Mouse (Mus musculus): ENCODE measurements at regions not wholly inside any gene's neighbourhood (a gene's known extent, or its start where the extent isn't known, plus 50 kb on each side); places are given as distances from the start of the nearest gene placed in this dataset.

DNA sequence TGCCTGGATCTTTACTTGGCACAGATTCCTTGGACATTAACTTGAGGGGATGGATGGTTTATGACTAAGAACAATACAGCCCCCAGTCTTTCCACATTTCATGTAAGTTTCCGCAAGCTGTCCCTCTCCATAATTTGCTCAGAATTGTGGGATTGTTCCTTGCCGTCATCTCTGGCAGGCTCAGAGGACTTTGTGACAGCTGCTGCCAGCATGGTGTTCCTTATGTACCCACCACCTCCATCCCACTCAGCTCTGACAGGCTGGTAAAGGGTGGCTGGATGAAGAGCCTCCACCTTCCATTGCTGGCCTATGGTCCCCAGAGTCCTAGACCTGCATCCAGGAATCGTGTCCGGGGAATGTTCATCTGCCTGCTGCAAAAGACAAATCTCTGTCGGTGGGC is 119.1 kb downstream of the Erv3 start:
- TF ChIP-seq POLR2A (IDR thresholded peaks at IDR 0.05; ENCODE audit: insufficient read depth, low read length) (no peak), CTCF (IDR thresholded peaks at IDR 0.05; ENCODE audit: low read depth, low read length) (no peak)
